Mouse (Mus musculus) neural tube, embryonic 13.5 days (tissue): ENCODE data around the gene Hydin. TPM values are rescaled to one million over a fixed set of nuclear protein-coding genes. Genes with fewer than 3 reads are reported as not detected.
A peak's percentile ranks its signal among the peaks of the same experiment; 100 is the strongest.
"Not testable (repeated sequence)": the region's sequence is repeated elsewhere in the genome, so short reads cannot be mapped to it uniquely, and the experiment has no call there.

Experiments
- ATAC-seq: fragments of 200-750 bp; cut with Nextera tagmentation; 2 replicates; pipeline ENCODE4 v1.8.0; 2017; ENCODE audit warnings: low read depth, mild to moderate bottlenecking, moderate TSS enrichment, moderate library complexity
- H3K27ac ChIP-seq: fragments of 300-500 bp; sonication (generic); replicated peaks from 2 replicates; pipeline ENCODE4 v1.5.1; 2015; ENCODE audit warnings: moderate library complexity, mild to moderate bottlenecking, inconsistent platforms
- H3K27me3 ChIP-seq: fragments of 300-500 bp; sonication (generic); 2 replicates; pipeline ENCODE4 v1.6.1; 2015; ENCODE audit warnings: mild to moderate bottlenecking, inconsistent platforms
- H3K36me3 ChIP-seq: fragments of 300-500 bp; sonication (generic); 2 replicates; pipeline ENCODE4 v1.6.1; 2015; ENCODE audit warnings: mild to moderate bottlenecking, inconsistent platforms
- H3K4me1 ChIP-seq: fragments of 300-500 bp; sonication (generic); replicated peaks from 2 replicates; pipeline ENCODE4 v1.6.1; 2015; ENCODE audit warnings: inconsistent platforms
- H3K4me2 ChIP-seq: fragments of 300-500 bp; sonication (generic); 2 replicates; pipeline ENCODE4 v1.6.1; 2015; ENCODE audit warnings: inconsistent platforms, mild to moderate bottlenecking, moderate library complexity
- H3K4me3 ChIP-seq: fragments of 300-500 bp; sonication (generic); 2 replicates; pipeline ENCODE4 v1.5.1; 2015; ENCODE audit warnings: mild to moderate bottlenecking, inconsistent platforms
- H3K9ac ChIP-seq: fragments of 300-500 bp; sonication (generic); 2 replicates; pipeline ENCODE4 v1.6.1; 2015; ENCODE audit warnings: moderate library complexity, mild to moderate bottlenecking, inconsistent platforms
- H3K9me3 ChIP-seq: fragments of 300-500 bp; sonication (generic); 2 replicates; pipeline ENCODE4 v1.6.1; 2016; ENCODE audit warnings: inconsistent platforms
- whole genome bisulfite sequencing: fragments of 180-500 bp; shearing (Covaris S2); methylation state at CpG from one replicate; pipeline ENCODE4 v1.1.7; 2015; 5-methylcytosine and 5-hydroxymethylcytosine counted together
- polyA plus RNA-seq: library from polyadenylated mRNA; unstranded; fragments of >200 nt; fragmentation: Nextera tagmentation; extraction: Ambion mirVana; gene quantifications from 2 replicates; pipeline ENCODE4 v1.2.1, GENCODE M21; 2015

The Hydin gene
- polyA plus RNA-seq, 1 experiment from 2014 or later = 0.07 TPM

GRCm38 (mm10) chr8:110340090-110340703 lies 73.4 kb downstream of the Hydin start:
- H3K9me3 ChIP-seq = no peaks in the 10 kb centered on the region
- no peak overlapping the region for H3K4me2 ChIP-seq
- 91% methylated on average over 12 of the region's 12 CpGs for WGBS
- no peaks in the 10 kb centered on the region for H3K36me3 ChIP-seq
- H3K27me3 ChIP-seq = no peaks in the 10 kb centered on the region
- no peaks in the 10 kb centered on the region for H3K4me1 ChIP-seq
- H3K9ac ChIP-seq = no peak overlapping the region
- no peak for ATAC-seq
- H3K27ac ChIP-seq = no peak overlapping the region
- H3K4me3 ChIP-seq = no peak overlapping the region

DNA sequence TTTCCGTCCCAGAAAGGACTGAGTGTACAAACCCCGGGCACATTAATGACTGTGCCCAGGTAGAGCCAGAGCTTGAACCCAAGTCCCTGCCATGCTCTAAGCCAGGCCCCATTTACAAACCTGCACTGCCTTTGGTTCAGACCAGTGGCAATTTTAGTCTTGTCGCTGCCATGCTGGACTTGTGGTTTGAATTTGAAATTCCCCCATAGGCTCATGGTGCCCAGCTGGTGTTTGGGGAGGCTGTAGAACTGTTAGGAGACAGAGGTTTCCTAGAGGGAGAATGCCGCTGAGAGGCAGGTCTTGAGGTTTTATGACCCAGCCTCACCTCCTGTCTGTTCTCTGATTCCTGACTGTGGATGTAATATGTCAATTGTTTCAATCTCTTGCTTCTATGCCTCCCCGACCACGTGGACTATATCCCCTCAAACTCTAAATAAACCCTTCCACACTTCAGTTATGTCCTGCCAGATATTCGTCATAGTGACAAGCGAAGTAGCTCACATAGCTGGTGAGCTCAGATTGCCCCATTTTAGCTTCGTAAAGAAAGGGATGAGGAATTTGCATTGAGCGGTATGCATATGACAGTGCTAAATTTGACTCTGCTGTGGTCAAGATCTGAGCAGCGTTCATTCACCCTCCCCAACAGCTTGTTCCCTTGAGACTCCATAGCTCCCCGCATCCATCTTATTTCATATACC lies 79.1 kb downstream of the Hydin start:
- Histone ChIP-seq H3K9ac (no peak overlapping the region), H3K9me3 (no peaks in the 10 kb centered on the region), H3K27ac (no peak overlapping the region), H3K4me1 (no peaks in the 10 kb centered on the region), H3K4me3 (no peak overlapping the region), H3K27me3 (no peaks in the 10 kb centered on the region), H3K36me3 (no peaks in the 10 kb centered on the region), H3K4me2 (no peak overlapping the region)
- WGBS = 82% methylated on average over 12 of the region's 12 CpGs
- no peak for ATAC-seq

GRCm38 (mm10) chr8:110346915-110347314 lies 80.1 kb downstream of the Hydin start:
- H3K36me3 ChIP-seq = no peaks in the 10 kb centered on the region
- no peak overlapping the region for H3K4me3 ChIP-seq
- no peaks in the 10 kb centered on the region for H3K4me1 ChIP-seq
- WGBS = 94% methylated on average over 1 of the region's 1 CpGs
- H3K9ac ChIP-seq = no peak overlapping the region
- H3K27me3 ChIP-seq = no peaks in the 10 kb centered on the region
- H3K9me3 ChIP-seq = no peaks in the 10 kb centered on the region
- no peak for ATAC-seq
- no peak overlapping the region for H3K4me2 ChIP-seq
- H3K27ac ChIP-seq = no peak overlapping the region

DNA sequence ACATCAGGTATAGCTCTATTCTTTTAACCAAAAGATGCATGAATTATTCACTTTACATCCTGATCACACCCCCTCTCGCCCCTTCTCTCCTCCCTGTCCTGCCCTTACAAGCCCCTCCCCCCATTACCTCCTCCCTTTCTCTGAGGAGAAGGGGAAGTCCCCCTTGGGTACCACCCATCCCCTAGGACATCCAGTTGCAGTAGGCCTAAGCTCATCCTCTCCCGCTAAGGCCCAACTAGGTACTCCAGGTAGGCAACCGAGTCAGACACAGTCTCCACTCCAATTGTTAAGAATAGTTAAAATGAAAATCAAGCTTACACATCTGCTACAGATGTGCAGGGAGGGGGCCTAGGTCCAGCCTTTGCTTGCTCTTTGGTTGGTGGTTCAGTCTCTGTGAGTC lies 83.9 kb downstream of the Hydin start:
- no peaks in the 10 kb centered on the region for H3K27me3 ChIP-seq
- no peaks in the 10 kb centered on the region for H3K36me3 ChIP-seq
- no peaks in the 10 kb centered on the region for H3K9me3 ChIP-seq
- H3K4me2 ChIP-seq = no peak overlapping the region
- 92% methylated on average over 3 of the region's 3 CpGs for WGBS
- no peak overlapping the region for H3K9ac ChIP-seq
- no peaks in the 10 kb centered on the region for H3K4me1 ChIP-seq
- H3K4me3 ChIP-seq = no peak overlapping the region
- ATAC-seq = no peak
- H3K27ac ChIP-seq = no peak overlapping the region

GRCm38 (mm10) chr8:110351909-110352308 lies 85.1 kb downstream of the Hydin start:
- no peak overlapping the region for H3K4me2 ChIP-seq
- H3K27ac ChIP-seq = no peak overlapping the region
- H3K9ac ChIP-seq = no peak overlapping the region
- 92% methylated on average over 5 of the region's 5 CpGs for WGBS
- H3K27me3 ChIP-seq = no peaks in the 10 kb centered on the region
- H3K4me1 ChIP-seq = no peaks in the 10 kb centered on the region
- ATAC-seq = no peak
- H3K9me3 ChIP-seq = no peaks in the 10 kb centered on the region
- no peaks in the 10 kb centered on the region for H3K36me3 ChIP-seq
- no peak overlapping the region for H3K4me3 ChIP-seq

- ATAC-seq = no peak
- Histone ChIP-seq H3K36me3 (no peaks in the 10 kb centered on the region), H3K27ac (no peak overlapping the region), H3K9ac (no peak overlapping the region), H3K27me3 (no peaks in the 10 kb centered on the region), H3K4me2 (no peak overlapping the region), H3K4me1 (no peaks in the 10 kb centered on the region), H3K4me3 (no peak overlapping the region), H3K9me3 (no peaks in the 10 kb centered on the region)
- 91% methylated on average over 4 of the region's 4 CpGs for WGBS
These were observed 96.2 kb downstream of the Hydin start for GRCm38 (mm10) chr8:110362975-110363374.

DNA sequence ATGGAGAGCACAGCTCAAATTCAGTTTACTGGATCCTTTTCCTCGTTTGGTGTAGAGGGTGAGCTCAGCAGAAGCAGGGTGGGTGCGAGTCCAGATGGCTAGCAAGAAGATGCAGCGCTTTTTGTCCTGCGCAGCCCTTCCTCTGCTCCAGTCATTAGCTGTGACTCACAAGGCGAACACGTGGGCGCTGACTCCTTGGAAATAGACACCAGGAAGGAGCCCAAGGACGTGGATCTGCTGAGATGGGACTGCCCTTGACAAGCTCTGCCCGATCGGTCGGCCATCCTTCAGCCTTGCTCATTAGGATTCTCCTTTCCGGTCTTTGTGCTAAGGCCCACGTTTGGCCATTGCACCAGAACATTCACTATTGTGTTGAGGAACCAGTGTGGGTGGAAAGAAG lies 106.1 kb downstream of the Hydin start:
- no peaks in the 10 kb centered on the region for H3K4me1 ChIP-seq
- no peak overlapping the region for H3K4me2 ChIP-seq
- WGBS = 87% methylated on average over 13 of the region's 13 CpGs
- H3K9ac ChIP-seq = no peak overlapping the region
- ATAC-seq = no peak
- H3K27ac ChIP-seq = no peak overlapping the region
- no peak overlapping the region for H3K4me3 ChIP-seq
- H3K36me3 ChIP-seq = no peaks in the 10 kb centered on the region
- H3K27me3 ChIP-seq = no peaks in the 10 kb centered on the region
- no peaks in the 10 kb centered on the region for H3K9me3 ChIP-seq

GRCm38 (mm10) chr8:110373695-110374094 lies 106.9 kb downstream of the Hydin start:
- Histone ChIP-seq H3K27ac (no peak overlapping the region), H3K4me1 (no peaks in the 10 kb centered on the region), H3K27me3 (no peaks in the 10 kb centered on the region), H3K9me3 (no peaks in the 10 kb centered on the region), H3K9ac (no peak overlapping the region), H3K36me3 (no peaks in the 10 kb centered on the region), H3K4me2 (no peak overlapping the region), H3K4me3 (no peak overlapping the region)
- WGBS = 86% methylated on average over 4 of the region's 4 CpGs
- ATAC-seq = no peak

GRCm38 (mm10) chr8:110382751-110383150 lies 116.0 kb downstream of the Hydin start:
- Histone ChIP-seq H3K9ac (no peak overlapping the region), H3K4me1 (no peaks in the 10 kb centered on the region), H3K9me3 (no peaks in the 10 kb centered on the region), H3K4me3 (no peak overlapping the region), H3K27ac (no peak overlapping the region), H3K4me2 (no peak overlapping the region), H3K27me3 (no peaks in the 10 kb centered on the region), H3K36me3 (no peaks in the 10 kb centered on the region)
- ATAC-seq = 0 out of 2 replicates have a peak, but pooled peaks have one; percentile 36
- 16% methylated on average over 8 of the region's 8 CpGs for WGBS

DNA sequence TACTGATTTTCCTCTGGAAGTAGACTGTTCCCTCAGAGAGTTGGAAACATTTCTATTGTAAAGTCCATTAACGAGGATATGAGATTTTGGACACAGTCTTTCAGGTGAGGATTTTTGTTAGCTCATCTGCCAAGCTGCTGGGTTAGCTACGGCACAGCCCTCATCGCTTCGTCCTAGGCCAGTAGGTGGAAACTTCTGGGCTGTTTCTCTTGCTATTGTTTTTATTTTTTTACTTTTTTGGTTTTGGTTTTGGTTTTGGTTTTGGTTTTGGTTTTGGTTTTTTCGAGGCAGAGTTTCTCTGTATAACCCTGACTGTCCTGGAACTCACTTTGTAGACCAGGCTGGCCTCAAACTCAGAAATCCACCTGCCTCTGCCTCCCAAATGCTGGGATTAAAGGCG lies 117.9 kb downstream of the Hydin start:
- H3K4me3 ChIP-seq, H3K27me3 ChIP-seq, H3K4me1 ChIP-seq, H3K9ac ChIP-seq, H3K4me2 ChIP-seq, H3K36me3 ChIP-seq, H3K9me3 ChIP-seq, ATAC-seq, H3K27ac ChIP-seq: not testable (repeated sequence)
- 91% methylated on average over 6 of the region's 6 CpGs for WGBS

GRCm38 (mm10) chr8:110395656-110396055 lies 128.9 kb downstream of the Hydin start:
- no peak overlapping the region for H3K4me3 ChIP-seq
- 89% methylated on average over 4 of the region's 4 CpGs for WGBS
- H3K27ac ChIP-seq = no peak overlapping the region

DNA sequence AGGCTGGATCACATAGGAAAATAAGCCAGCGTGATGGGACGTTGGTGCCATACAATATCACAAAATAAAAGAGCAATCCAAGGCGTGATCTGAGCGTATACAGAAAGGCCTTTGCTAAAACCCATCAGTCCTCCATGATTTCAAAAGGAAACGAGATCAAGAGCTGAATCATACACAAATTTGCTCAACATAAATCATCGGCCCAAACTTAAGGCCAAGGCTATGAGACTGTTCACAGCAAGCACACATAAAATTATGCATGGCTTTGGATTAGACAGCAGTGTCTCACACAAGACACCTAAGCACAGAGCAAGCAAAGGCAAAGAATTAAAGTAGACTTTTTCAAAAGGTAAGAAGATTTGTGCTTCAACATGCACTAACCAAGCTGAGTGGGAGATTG lies 133.8 kb downstream of the Hydin start:
- ATAC-seq = no peak
- Histone ChIP-seq H3K9ac (no peak overlapping the region), H3K36me3 (no peaks in the 10 kb centered on the region), H3K4me1 (no peaks in the 10 kb centered on the region), H3K4me3 (no peak overlapping the region), H3K4me2 (no peak overlapping the region), H3K27me3 (no peaks in the 10 kb centered on the region), H3K27ac (no peak overlapping the region), H3K9me3 (peaks cover 8% of the 10 kb centered on the region; the same call in 1 of the 2 replicates)
- 92% methylated on average over 6 of the region's 6 CpGs for WGBS

More at GRCm38 (mm10) chr8:110395656-110396055, 128.9 kb downstream of the Hydin start:
- Histone ChIP-seq H3K9me3 (no peaks in the 10 kb centered on the region), H3K4me1 (peaks cover 10% of the 10 kb centered on the region; the same call in 1 of the 2 replicates), H3K27me3 (no peaks in the 10 kb centered on the region), H3K4me2 (no peak overlapping the region), H3K36me3 (no peaks in the 10 kb centered on the region), H3K9ac (no peak overlapping the region)
- ATAC-seq = no peak

DNA sequence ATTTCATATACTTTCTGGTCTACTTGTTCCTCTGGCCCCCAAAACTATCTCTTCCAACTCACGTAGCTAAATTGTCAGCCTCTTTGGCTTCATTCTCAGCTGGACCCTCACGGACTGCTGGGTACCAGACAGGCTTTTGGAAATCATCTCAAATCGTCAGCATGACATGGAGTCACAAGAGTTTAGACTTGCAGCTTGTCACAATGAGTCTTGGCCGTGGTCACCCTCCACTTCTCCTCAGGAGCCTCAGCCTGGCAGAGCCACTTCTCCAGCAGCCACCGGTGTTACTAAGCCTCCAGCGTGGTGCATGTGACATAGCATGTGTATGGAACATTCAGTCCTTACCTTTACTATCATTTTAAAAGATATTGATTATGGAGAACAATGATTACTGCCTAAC lies 135.5 kb downstream of the Hydin start:
- Histone ChIP-seq H3K4me2 (no peak overlapping the region), H3K36me3 (no peaks in the 10 kb centered on the region), H3K27me3 (no peaks in the 10 kb centered on the region), H3K9ac (no peak overlapping the region), H3K4me3 (no peak overlapping the region), H3K9me3 (peaks cover 8% of the 10 kb centered on the region; the same call in 1 of the 2 replicates), H3K27ac (no peak overlapping the region), H3K4me1 (peaks cover 8% of the 10 kb centered on the region; the same call in 1 of the 2 replicates)
- no peak for ATAC-seq
- 90% methylated on average over 6 of the region's 6 CpGs for whole genome bisulfite sequencing
